Mouse (Mus musculus) CH12.LX (cell line): Measurements from ENCODE around the gene Ssr3.

Experiments
- CTCF ChIP-seq, 2 experiments: IDR thresholded peaks in 1 of 2; conservative IDR thresholded peaks in 1 of 2; 2 replicates each; pipeline ENCODE4 v1.5.1; 2011 to 2012; ENCODE audit warnings: low read depth in 2 of 2, low read length in 2 of 2, improper control_type of control experiment in 1 of 2, inconsistent platforms in 1 of 2, mild to moderate bottlenecking in 1 of 2, moderate library complexity in 1 of 2
- EP300 ChIP-seq: IDR thresholded peaks from 2 replicates; pipeline ENCODE4 v1.6.1; 2011; ENCODE audit warnings: low read length, improper control_type of control experiment
- GABPA ChIP-seq: IDR thresholded peaks from 2 replicates; pipeline ENCODE4 v1.6.1; 2012; ENCODE audit warnings: low read depth, low read length, improper control_type of control experiment, inconsistent platforms; ENCODE audit not compliant: insufficient replicate concordance
- MXI1 ChIP-seq: IDR thresholded peaks from 2 replicates; pipeline ENCODE4 v1.6.1; 2011; ENCODE audit warnings: mild to moderate bottlenecking, low read depth, low read length, improper control_type of control experiment
- POLR2A ChIP-seq: IDR thresholded peaks from 2 replicates; pipeline ENCODE4 v1.6.1; 2011; ENCODE audit warnings: low read depth, mild to moderate bottlenecking, improper control_type of control experiment, low read length
- SIN3A ChIP-seq: IDR thresholded peaks from 2 replicates; pipeline ENCODE4 v1.6.1; 2012; ENCODE audit warnings: low read length, improper control_type of control experiment, inconsistent platforms
- USF1 ChIP-seq: IDR thresholded peaks from 2 replicates; pipeline ENCODE4 v1.6.1; 2014; ENCODE audit warnings: low read depth, mild to moderate bottlenecking, inconsistent platforms, low read length, improper control_type of control experiment
- ZC3H11A ChIP-seq: IDR thresholded peaks from 2 replicates; pipeline ENCODE4 v1.6.1; 2012; ENCODE audit warnings: low read depth, mild to moderate bottlenecking, inconsistent platforms, low read length, improper control_type of control experiment
- ZNF384 ChIP-seq: IDR thresholded peaks from 2 replicates; pipeline ENCODE4 v1.6.1; 2012; ENCODE audit warnings: low read depth, low read length, improper control_type of control experiment, inconsistent platforms

DNA sequence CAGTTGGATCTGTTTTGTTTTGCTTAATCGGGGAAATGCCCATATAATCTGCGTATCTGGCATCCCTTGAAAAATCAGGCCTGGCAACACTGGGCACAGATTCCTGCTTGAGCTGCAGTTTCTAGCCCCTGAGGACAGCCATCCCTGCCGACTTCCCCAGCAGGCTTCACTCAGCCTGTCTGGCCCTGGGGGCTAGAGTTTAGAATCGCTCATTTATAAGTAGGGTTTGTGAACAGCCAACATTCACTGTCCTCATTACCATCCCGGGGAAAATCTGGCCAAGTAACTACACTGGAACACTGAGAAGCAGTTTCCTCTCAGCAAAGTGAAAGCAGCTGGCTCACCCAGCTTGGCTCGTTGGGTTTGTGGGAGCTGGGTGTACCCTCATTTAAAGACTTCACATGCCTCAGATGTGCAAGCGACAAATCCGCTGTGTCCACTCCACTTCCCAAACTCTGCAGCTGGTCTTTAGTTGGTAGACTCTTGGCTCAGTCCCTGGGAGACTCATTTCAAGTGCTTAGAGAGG is 49.2 kb upstream of the Ssr3 start:
- no peak for TF ChIP-seq POLR2A
- no peak for TF ChIP-seq CTCF (conservative IDR thresholded peaks at IDR 0.05 in 1 of 2, IDR thresholded peaks at IDR 0.05 in 1 of 2; ENCODE audit: low read depth in 2 of 2, low read length in 2 of 2)
- no peak for TF ChIP-seq EP300
- no peak for TF ChIP-seq ZNF384
- no peak for TF ChIP-seq SIN3A
- no peak for TF ChIP-seq USF1
- no peak for TF ChIP-seq ZC3H11A
- TF ChIP-seq GABPA: no peak
- no peak for TF ChIP-seq MXI1
